Mouse (Mus musculus): ENCODE data around the gene Selenoh.

Gene Selenoh

GRCm38 (mm10) chr2:84650464-84651195, 19.9 kb downstream of the Selenoh start, which contains the start of gene Ctnnd1:
Gene Ctnnd1, minus strand, starts transcription at chr2:84650765.
- DNase-seq (ENCODE audit: low read depth, low spot score), result no peak
- no peaks in the 10 kb centered on the region for H3K27me3 ChIP-seq (ENCODE audit: control insufficient read depth, insufficient read depth, low read length, poor library complexity, severe bottlenecking)
- H3K36me3 ChIP-seq (ENCODE audit: control insufficient read depth, insufficient read depth, low read length, poor library complexity, severe bottlenecking), result no peaks in the 10 kb centered on the region

GRCm38 (mm10) chr2:84649674-84650073, 20.9 kb downstream of the Selenoh start:
- H3K27me3 ChIP-seq (ENCODE audit: control insufficient read depth, insufficient read depth, low read length, poor library complexity, severe bottlenecking), result no peaks in the 10 kb centered on the region
- no peaks in the 10 kb centered on the region for H3K36me3 ChIP-seq (ENCODE audit: control insufficient read depth, insufficient read depth, low read length, poor library complexity, severe bottlenecking)
- DNase-seq (ENCODE audit: low read depth, low spot score), result no peak

- H3K36me3 ChIP-seq (ENCODE audit: control insufficient read depth, insufficient read depth, low read length, poor library complexity, severe bottlenecking), result no peaks in the 10 kb centered on the region
- H3K27me3 ChIP-seq (ENCODE audit: control insufficient read depth, insufficient read depth, low read length, poor library complexity, severe bottlenecking), result no peaks in the 10 kb centered on the region
- no peak for DNase-seq (ENCODE audit: low read depth, low spot score)
Observed at GRCm38 (mm10) chr2:84648369-84648768, 22.2 kb downstream of the Selenoh start.

- DNase-seq (ENCODE audit: low read depth, low spot score), result no peak
- no peaks in the 10 kb centered on the region for H3K36me3 ChIP-seq (ENCODE audit: control insufficient read depth, insufficient read depth, low read length, poor library complexity, severe bottlenecking)
Observed at GRCm38 (mm10) chr2:84647051-84647568, 23.5 kb downstream of the Selenoh start.

GRCm38 (mm10) chr2:84646138-84646537, 24.4 kb downstream of the Selenoh start:
- Histone ChIP-seq H3K36me3 (ENCODE audit: control insufficient read depth, insufficient read depth, low read length, poor library complexity, severe bottlenecking) (no peaks in the 10 kb centered on the region), H3K27me3 (ENCODE audit: control insufficient read depth, insufficient read depth, low read length, poor library complexity, severe bottlenecking) (no peaks in the 10 kb centered on the region)
- DNase-seq (ENCODE audit: low read depth, low spot score), result no peak

More at GRCm38 (mm10) chr2:84647051-84647568, 23.5 kb downstream of the Selenoh start:
- H3K27me3 ChIP-seq (ENCODE audit: control insufficient read depth, insufficient read depth, low read length, poor library complexity, severe bottlenecking), result no peaks in the 10 kb centered on the region

- Histone ChIP-seq H3K36me3 (ENCODE audit: control insufficient read depth, insufficient read depth, low read length, poor library complexity, severe bottlenecking) (no peaks in the 10 kb centered on the region), H3K27me3 (ENCODE audit: control insufficient read depth, insufficient read depth, low read length, poor library complexity, severe bottlenecking) (no peaks in the 10 kb centered on the region)
- DNase-seq (ENCODE audit: low read depth, low spot score), result no peak
Observed at GRCm38 (mm10) chr2:84640833-84641232, 29.7 kb downstream of the Selenoh start.

GRCm38 (mm10) chr2:84638428-84639220, 31.9 kb downstream of the Selenoh start:
- H3K36me3 ChIP-seq (ENCODE audit: control insufficient read depth, insufficient read depth, low read length, poor library complexity, severe bottlenecking), result no peaks in the 10 kb centered on the region
- DNase-seq (ENCODE audit: low read depth, low spot score), result no peak
- H3K27me3 ChIP-seq (ENCODE audit: control insufficient read depth, insufficient read depth, low read length, poor library complexity, severe bottlenecking), result no peaks in the 10 kb centered on the region

GRCm38 (mm10) chr2:84637452-84638165, 33.0 kb downstream of the Selenoh start:
- H3K36me3 ChIP-seq (ENCODE audit: control insufficient read depth, insufficient read depth, low read length, poor library complexity, severe bottlenecking), result no peaks in the 10 kb centered on the region

GRCm38 (mm10) chr2:84636231-84636741, 34.3 kb downstream of the Selenoh start:
- no peaks in the 10 kb centered on the region for H3K36me3 ChIP-seq (ENCODE audit: control insufficient read depth, insufficient read depth, low read length, poor library complexity, severe bottlenecking)
- no peak for DNase-seq (ENCODE audit: low read depth, low spot score)
- no peaks in the 10 kb centered on the region for H3K27me3 ChIP-seq (ENCODE audit: control insufficient read depth, insufficient read depth, low read length, poor library complexity, severe bottlenecking)

More at GRCm38 (mm10) chr2:84637452-84638165, 33.0 kb downstream of the Selenoh start:
- no peak for DNase-seq (ENCODE audit: low read depth, low spot score)
- no peaks in the 10 kb centered on the region for H3K27me3 ChIP-seq (ENCODE audit: control insufficient read depth, insufficient read depth, low read length, poor library complexity, severe bottlenecking)

DNA sequence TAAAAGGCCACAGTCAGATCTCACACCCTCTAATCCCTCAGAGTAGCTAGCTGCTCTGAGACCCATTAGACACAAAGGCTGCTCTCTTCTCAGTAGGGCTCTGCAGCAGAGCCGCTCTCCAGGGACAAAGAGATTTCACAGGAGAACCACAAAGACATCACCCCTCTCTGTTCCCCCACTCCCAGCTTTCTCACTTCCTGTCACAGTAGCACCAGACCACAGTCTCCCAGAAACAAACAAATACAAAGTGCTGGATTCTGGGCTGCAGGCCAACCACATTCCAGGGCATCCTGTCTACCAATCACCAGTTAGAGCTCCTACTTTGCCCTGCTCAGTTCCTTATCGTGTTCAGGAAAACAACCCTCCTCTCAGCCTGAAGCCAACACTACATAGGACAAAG, 35.0 kb downstream of the Selenoh start:
- H3K36me3 ChIP-seq (ENCODE audit: control insufficient read depth, insufficient read depth, low read length, poor library complexity, severe bottlenecking), result no peaks in the 10 kb centered on the region
- no peaks in the 10 kb centered on the region for H3K27me3 ChIP-seq (ENCODE audit: control insufficient read depth, insufficient read depth, low read length, poor library complexity, severe bottlenecking)
- DNase-seq (ENCODE audit: low read depth, low spot score), result no peak

DNA sequence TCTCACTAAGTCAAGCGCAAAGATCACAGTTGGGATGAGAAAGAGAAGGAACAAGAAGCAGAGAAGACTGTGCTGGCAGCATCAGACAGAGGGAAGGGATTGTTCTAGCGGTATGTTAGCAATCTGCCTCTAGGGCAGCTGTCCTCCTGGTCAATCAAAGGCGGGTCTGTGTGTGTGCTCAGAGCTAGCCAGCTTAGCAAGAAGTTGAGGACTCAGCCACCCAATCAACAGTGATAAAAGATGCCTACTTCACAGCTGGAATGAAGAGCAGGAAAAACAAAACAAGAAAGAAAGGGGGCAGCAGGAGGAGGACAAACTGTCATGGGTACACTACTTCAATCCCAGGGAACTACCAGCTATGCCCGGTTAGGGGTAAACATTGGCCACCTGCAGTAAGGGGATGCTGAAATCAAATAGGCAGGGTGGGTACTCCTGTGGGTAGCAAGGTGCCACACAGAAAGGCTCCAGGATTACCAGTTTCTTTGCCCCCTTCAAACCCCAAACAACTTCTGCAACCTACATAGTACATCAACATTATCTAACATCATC, 35.6 kb downstream of the Selenoh start:
- no peaks in the 10 kb centered on the region for H3K36me3 ChIP-seq (ENCODE audit: control insufficient read depth, insufficient read depth, low read length, poor library complexity, severe bottlenecking)
- no peaks in the 10 kb centered on the region for H3K27me3 ChIP-seq (ENCODE audit: control insufficient read depth, insufficient read depth, low read length, poor library complexity, severe bottlenecking)
- DNase-seq (ENCODE audit: low read depth, low spot score), result no peak

DNA sequence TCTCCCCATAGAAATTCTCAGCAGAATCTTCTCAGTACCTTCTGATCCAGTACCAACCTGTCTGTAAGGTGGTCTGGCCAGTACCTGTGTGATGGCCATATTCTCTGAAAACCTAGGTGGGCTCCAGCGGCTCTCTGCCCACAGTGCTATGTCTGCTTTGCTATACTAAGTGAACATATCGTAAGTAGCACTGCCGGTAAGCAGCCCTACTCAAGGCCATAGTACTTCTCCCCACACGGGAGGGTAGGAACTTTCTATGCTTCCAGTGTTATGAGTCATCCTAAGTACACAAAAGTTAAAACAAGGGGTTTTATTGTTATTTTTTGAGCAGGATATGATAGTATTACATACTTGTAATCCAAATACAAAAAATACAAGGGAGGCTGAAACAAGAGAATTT, 36.6 kb downstream of the Selenoh start:
- H3K27me3 ChIP-seq (ENCODE audit: control insufficient read depth, insufficient read depth, low read length, poor library complexity, severe bottlenecking), result no peaks in the 10 kb centered on the region
- DNase-seq (ENCODE audit: low read depth, low spot score), result no peak
- no peaks in the 10 kb centered on the region for H3K36me3 ChIP-seq (ENCODE audit: control insufficient read depth, insufficient read depth, low read length, poor library complexity, severe bottlenecking)

DNA sequence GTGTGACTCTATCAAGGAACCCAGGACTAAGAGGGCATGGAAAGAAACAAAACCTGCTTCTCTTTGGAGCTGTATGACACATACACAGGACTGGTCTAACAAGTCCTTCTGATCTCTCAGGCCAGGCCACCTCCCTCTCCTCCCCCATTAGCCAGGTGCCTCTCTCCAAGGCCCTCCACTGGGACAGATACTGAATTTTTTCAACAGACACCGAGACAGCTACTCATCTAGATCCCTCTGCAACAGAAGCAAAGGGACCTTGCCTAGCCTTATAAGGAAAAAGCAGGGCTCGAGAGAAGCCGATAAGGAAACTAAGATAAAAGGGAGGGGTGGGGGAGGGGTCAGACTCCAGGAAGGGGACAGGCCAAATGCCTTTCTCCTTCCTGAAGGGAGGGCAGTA, 37.6 kb downstream of the Selenoh start:
- no peak for DNase-seq (ENCODE audit: low read depth, low spot score)
- Histone ChIP-seq H3K36me3 (ENCODE audit: control insufficient read depth, insufficient read depth, low read length, poor library complexity, severe bottlenecking) (no peaks in the 10 kb centered on the region), H3K27me3 (ENCODE audit: control insufficient read depth, insufficient read depth, low read length, poor library complexity, severe bottlenecking) (no peaks in the 10 kb centered on the region)

- no peaks in the 10 kb centered on the region for H3K27me3 ChIP-seq (ENCODE audit: control insufficient read depth, insufficient read depth, low read length, poor library complexity, severe bottlenecking)
- DNase-seq (ENCODE audit: low read depth, low spot score), result no peak
- no peaks in the 10 kb centered on the region for H3K36me3 ChIP-seq (ENCODE audit: control insufficient read depth, insufficient read depth, low read length, poor library complexity, severe bottlenecking)
Observed at GRCm38 (mm10) chr2:84632001-84632400, 38.6 kb downstream of the Selenoh start.
